Mouse (Mus musculus): Measurements from ENCODE around the gene Rnf40. TPM values are rescaled to one million over a fixed set of nuclear protein-coding genes. Genes with fewer than 3 reads are reported as not detected.
"Not testable (repeated sequence)": the region's sequence is repeated elsewhere in the genome, so short reads cannot be mapped to it uniquely, and the experiment has no call there.

Rnf40 gene
- polyA plus RNA-seq, 1 experiment: 32.8 TPM

DNA sequence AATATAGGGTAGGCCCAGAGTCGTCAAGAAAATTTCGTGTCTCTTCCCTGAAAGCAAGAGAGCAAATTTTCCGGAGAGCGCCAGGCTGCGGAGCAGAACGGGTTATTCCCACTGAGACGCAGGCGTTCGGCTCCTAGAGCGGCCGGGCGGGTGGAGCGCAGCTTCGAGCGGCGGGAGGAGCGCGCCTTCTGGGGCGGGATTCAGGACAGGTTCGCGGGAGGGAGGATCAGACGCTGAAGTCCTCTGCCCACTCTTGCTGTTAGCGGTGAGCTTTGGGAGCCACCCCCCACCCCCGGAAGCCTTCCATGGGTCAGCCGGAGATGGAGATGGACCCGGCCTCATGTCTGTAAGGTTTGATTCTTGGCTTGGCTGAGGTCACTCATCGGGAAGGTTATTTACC lies 48.4 kb downstream of the Rnf40 start:
- H3K4me1 ChIP-seq (ENCODE audit: control insufficient read depth, insufficient read depth, low read length): peaks cover 3% of the 10 kb centered on the region; the same call in 1 of the 2 replicates
- H3K4me3 ChIP-seq (replicated peaks; ENCODE audit: extremely low read depth, low read depth, low read length): peak overlapping the region; percentile 75
- peak; percentile 69 for DNase-seq
- TF ChIP-seq CTCF (IDR thresholded peaks at IDR 0.05; ENCODE audit: insufficient read depth, low read length) (no peak), POLR2A (IDR thresholded peaks at IDR 0.05; ENCODE audit: borderline replicate concordance, extremely low read depth, low read depth, low read length) (peak; percentile 53; the same call in 1 of the 2 replicates)
- WGBS: 1% methylated on average over 27 of the region's 27 CpGs

DNA sequence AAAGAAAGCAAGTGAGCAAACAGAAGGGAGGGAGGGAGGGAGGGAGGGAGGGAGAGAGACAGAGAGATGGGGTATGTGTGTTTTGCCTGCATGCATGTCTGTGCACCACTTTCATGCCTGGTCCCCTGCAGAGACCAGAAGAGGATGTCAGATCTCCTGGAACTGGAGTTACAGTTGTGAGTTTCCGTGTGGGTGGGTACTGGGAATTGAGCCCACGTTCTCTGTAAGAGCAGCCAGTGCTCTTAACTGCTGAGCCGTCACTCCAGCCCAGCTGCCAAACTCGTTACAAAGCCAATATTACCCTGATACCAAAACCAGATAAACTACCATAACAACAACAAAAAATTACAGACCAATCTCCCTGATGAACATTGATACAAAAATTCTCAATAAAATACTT lies 52.7 kb downstream of the Rnf40 start:
- TF ChIP-seq CTCF (IDR thresholded peaks at IDR 0.05; ENCODE audit: insufficient read depth, low read length) (no peak), POLR2A (IDR thresholded peaks at IDR 0.05; ENCODE audit: borderline replicate concordance, extremely low read depth, low read depth, low read length) (no peak)
- 21% methylated on average over 4 of the region's 4 CpGs for WGBS
- Histone ChIP-seq H3K4me3 (replicated peaks; ENCODE audit: extremely low read depth, low read depth, low read length) (no peak overlapping the region), H3K4me1 (ENCODE audit: control insufficient read depth, insufficient read depth, low read length) (peaks cover 3% of the 10 kb centered on the region; the same call in 1 of the 2 replicates)
- no peak for DNase-seq

DNA sequence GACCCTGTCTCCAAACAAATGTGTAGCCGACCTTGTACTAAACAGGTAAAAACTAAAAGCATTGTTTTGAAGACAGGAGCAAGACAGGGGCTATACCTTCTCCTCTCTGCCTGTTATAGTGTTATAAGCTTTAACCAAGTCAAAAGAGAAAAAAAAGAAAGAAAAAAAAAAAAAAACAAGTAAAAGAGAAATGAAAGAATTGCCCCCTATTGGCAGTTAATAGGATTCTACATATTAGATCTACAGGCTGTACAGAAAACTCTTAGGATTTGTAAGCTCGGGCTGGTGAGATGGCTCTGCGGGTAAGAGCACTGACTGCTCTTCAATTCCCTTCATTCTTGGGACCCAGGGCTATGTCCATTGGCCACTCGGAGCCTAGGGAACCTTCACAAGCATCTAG lies 53.7 kb downstream of the Rnf40 start:
- H3K4me1 ChIP-seq (ENCODE audit: control insufficient read depth, insufficient read depth, low read length): peaks cover 3% of the 10 kb centered on the region; the same call in 1 of the 2 replicates
- no peak for DNase-seq
- WGBS: 67% methylated on average over 4 of the region's 4 CpGs
- no peak overlapping the region for H3K4me3 ChIP-seq (replicated peaks; ENCODE audit: extremely low read depth, low read depth, low read length)
- TF ChIP-seq CTCF (IDR thresholded peaks at IDR 0.05; ENCODE audit: insufficient read depth, low read length) (no peak), POLR2A (IDR thresholded peaks at IDR 0.05; ENCODE audit: borderline replicate concordance, extremely low read depth, low read depth, low read length) (no peak)

DNA sequence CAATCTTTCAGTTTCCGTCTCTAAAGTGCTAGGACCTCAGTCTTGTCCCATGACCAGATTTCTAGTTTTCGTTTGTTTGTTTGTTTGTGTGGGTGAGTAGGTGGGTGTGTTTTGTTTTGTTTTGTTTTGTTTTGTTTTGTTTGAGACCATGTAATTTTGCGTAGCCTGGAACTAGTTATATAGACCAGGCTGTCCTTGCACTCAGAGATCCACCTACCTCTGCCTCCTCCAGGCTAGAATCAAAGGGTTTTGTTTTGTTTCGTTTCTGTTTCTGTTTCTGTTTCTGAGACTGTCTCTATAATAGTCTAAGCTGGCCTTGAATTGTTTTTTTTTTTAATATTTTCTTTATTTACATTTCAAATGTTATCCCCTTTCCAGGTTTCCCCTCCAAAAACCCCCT lies 57.8 kb downstream of the Rnf40 start:
- TF ChIP-seq POLR2A (IDR thresholded peaks at IDR 0.05; ENCODE audit: borderline replicate concordance, extremely low read depth, low read depth, low read length): no peak
- TF ChIP-seq CTCF (IDR thresholded peaks at IDR 0.05; ENCODE audit: insufficient read depth, low read length): no peak
- Histone ChIP-seq H3K4me3 (replicated peaks; ENCODE audit: extremely low read depth, low read depth, low read length) (no peak overlapping the region), H3K4me1 (ENCODE audit: control insufficient read depth, insufficient read depth, low read length) (no peaks in the 10 kb centered on the region)
- DNase-seq: no peak
- 80% methylated on average over 4 of the region's 4 CpGs for WGBS

DNA sequence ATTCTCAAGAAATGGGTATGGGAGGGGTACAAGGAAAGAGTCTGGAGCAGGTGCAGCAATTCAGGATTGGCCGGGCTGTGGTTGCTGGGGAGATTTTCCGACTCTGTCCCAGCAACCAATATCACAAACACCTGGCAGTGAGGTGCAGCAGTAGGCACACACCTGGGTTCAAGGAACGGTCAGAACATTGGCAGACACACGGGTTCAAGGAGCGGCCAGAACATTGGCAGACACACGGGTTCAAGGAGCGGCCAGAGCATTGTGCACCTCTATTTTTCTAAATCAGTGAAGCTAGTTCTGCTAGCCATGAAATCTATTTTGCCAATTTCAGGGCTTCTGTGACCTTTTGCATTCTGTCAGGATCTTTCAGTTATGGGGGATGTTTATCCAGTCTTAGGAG lies 59.0 kb downstream of the Rnf40 start:
- not testable (repeated sequence) for H3K4me3 ChIP-seq (replicated peaks; ENCODE audit: extremely low read depth, low read depth, low read length); DNase-seq; H3K4me1 ChIP-seq (ENCODE audit: control insufficient read depth, insufficient read depth, low read length)
- 80% methylated on average over 7 of the region's 7 CpGs for WGBS

DNA sequence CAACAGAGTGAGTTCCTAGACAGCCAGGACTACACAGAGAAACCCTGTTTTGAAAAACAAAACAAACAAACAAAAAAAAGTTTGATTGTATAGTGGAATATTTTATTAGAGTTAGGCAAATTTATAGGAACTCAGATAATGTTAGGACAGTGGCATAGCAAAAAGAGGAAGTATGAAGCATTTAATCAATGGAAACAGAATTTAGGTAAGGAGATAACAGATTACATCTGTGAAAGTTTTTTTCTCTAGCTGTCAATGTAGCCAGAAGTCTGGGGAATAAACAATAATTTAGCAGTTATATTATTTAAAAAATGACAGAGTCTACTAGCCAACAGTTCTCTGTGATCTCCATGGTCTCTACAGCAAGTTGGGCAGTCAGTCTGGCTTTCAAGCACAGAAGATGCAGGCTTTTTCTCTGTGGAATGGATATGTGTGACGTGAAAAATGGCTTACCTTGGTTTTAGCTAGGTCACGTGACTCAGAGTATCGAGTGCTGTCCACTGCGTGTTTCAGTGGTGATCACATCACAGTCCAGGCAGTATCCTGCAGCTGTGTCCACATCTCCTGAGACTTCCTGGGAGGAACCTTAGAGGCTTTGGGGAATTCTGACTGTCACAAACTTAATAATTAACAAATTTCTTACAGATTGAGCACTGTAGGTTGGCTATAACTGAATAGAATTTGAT lies 60.1 kb downstream of the Rnf40 start:
- Histone ChIP-seq H3K4me1 (ENCODE audit: control insufficient read depth, insufficient read depth, low read length) (no peaks in the 10 kb centered on the region), H3K4me3 (replicated peaks; ENCODE audit: extremely low read depth, low read depth, low read length) (no peak overlapping the region)
- 51% methylated on average over 4 of the region's 4 CpGs for WGBS
- TF ChIP-seq CTCF (IDR thresholded peaks at IDR 0.05; ENCODE audit: insufficient read depth, low read length): no peak
- no peak for TF ChIP-seq POLR2A (IDR thresholded peaks at IDR 0.05; ENCODE audit: borderline replicate concordance, extremely low read depth, low read depth, low read length)
- DNase-seq: no peak

DNA sequence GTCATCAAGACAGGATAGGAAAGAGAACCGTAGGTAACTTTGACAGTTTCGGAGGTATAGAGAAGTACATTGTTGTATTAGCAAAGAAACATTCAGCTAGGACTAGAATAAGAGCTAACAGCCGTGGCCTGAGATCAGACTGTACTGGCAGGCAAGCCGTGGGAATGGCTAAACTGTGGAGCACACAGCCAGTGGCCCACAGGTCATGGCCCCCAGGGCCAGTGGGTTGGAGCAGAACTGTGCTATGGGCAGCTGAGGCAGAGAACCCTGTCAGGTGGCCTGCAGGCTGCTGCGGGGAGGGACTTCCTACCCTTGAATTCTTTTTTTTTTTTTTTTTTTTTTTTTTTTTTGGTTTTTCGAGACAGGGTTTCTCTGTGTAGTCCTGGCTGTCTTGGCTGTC lies 60.6 kb downstream of the Rnf40 start:
- H3K4me3 ChIP-seq (replicated peaks; ENCODE audit: extremely low read depth, low read depth, low read length): no peak overlapping the region
- WGBS: 72% methylated on average over 6 of the region's 6 CpGs
- no peak for TF ChIP-seq POLR2A (IDR thresholded peaks at IDR 0.05; ENCODE audit: borderline replicate concordance, extremely low read depth, low read depth, low read length)
- no peak for TF ChIP-seq CTCF (IDR thresholded peaks at IDR 0.05; ENCODE audit: insufficient read depth, low read length)
- no peak for DNase-seq
- no peaks in the 10 kb centered on the region for H3K4me1 ChIP-seq (ENCODE audit: control insufficient read depth, insufficient read depth, low read length)

DNA sequence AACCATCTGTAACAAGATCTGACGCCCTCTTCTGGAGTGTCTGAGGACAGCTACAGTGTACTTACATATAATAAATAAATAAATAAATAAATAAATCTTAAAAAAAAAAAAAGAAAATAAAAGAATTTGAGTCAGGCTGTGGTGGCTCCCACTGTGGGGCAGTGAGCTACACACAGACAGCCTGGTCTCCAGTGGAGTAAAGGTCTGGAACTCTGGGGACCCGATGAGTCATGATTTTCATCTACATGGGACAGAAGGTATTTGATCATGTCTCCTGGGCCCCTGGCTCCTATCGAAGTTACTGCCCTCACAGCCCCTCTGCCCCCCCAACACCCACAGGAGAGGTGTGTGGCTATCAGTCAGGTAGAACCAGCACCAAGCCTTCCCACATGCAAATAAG lies 63.1 kb downstream of the Rnf40 start:
- Histone ChIP-seq H3K4me1 (ENCODE audit: control insufficient read depth, insufficient read depth, low read length) (no peaks in the 10 kb centered on the region), H3K4me3 (replicated peaks; ENCODE audit: extremely low read depth, low read depth, low read length) (no peak overlapping the region)
- TF ChIP-seq CTCF (IDR thresholded peaks at IDR 0.05; ENCODE audit: insufficient read depth, low read length): no peak
- no peak for TF ChIP-seq POLR2A (IDR thresholded peaks at IDR 0.05; ENCODE audit: borderline replicate concordance, extremely low read depth, low read depth, low read length)
- WGBS: 75% methylated on average over 3 of the region's 3 CpGs
- DNase-seq: no peak

DNA sequence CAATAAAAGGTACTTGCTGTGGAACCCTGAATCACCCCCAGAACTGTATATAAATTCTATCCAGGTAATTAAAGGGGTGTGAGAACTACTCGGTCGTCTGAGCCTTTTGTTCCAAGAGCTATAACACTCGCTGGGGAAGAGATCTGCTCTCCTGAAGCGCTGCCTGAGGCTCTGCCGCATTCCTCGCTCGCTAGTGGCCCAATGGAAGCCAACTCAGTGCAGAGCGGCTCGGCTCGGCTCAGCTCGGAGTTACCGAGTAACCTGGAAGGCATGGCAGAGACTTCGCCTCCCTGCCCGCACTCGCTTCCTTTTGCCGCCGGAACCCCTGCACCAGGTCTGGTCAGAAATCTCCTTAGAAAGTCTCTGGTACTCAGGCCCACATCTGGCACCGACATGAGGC lies 63.5 kb downstream of the Rnf40 start:
- DNase-seq: no peak
- WGBS: 16% methylated on average over 18 of the region's 18 CpGs
- TF ChIP-seq POLR2A (IDR thresholded peaks at IDR 0.05; ENCODE audit: borderline replicate concordance, extremely low read depth, low read depth, low read length) (no peak), CTCF (IDR thresholded peaks at IDR 0.05; ENCODE audit: insufficient read depth, low read length) (no peak)
- Histone ChIP-seq H3K4me3 (replicated peaks; ENCODE audit: extremely low read depth, low read depth, low read length) (no peak overlapping the region), H3K4me1 (ENCODE audit: control insufficient read depth, insufficient read depth, low read length) (no peaks in the 10 kb centered on the region)

DNA sequence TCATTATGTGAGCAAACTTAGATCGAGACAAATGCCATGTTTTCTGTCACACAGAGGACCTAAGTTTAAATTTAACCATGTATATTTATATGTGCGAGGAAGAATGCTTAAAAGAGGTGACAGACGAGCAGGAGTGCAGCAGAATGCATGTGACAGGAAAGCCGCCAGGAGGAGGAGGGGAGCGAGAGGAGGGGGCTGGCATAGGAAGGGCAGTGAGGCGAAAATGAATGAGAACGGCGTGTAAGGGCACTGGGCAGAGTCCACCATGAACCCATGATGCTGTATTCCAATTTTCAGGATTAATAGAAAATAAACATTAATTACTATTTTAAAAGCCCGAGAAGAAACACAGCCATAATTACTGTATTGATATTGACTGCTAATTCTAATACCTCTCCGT lies 65.8 kb downstream of the Rnf40 start:
- 62% methylated on average over 10 of the region's 10 CpGs for WGBS
- Histone ChIP-seq H3K4me1 (ENCODE audit: control insufficient read depth, insufficient read depth, low read length) (no peaks in the 10 kb centered on the region), H3K4me3 (replicated peaks; ENCODE audit: extremely low read depth, low read depth, low read length) (no peak overlapping the region)
- TF ChIP-seq POLR2A (IDR thresholded peaks at IDR 0.05; ENCODE audit: borderline replicate concordance, extremely low read depth, low read depth, low read length) (no peak), CTCF (IDR thresholded peaks at IDR 0.05; ENCODE audit: insufficient read depth, low read length) (no peak)
- DNase-seq: no peak

Other genes starting within 250 kb of the Rnf40 start
- gene Zfp768, start 243.2 kb upstream of the Rnf40 start, polyA plus RNA-seq (2012; rRNA removed): 31.7 and 35.5 TPM in 2 replicates
- gene Zfp747, start 212.7 kb upstream of the Rnf40 start, polyA plus RNA-seq (2012; rRNA removed): 10.9 TPM in 2 replicates
- 4.1 and 5.1 TPM in 2 replicates for gene 9130019O22Rik, start 201.6 kb upstream of the Rnf40 start, polyA plus RNA-seq (2012; rRNA removed)
- 7.6 TPM in 2 replicates for gene E430018J23Rik, start 195.1 kb upstream of the Rnf40 start, polyA plus RNA-seq (2012; rRNA removed)
- 7.5 and 8.5 TPM in 2 replicates for gene Zfp764, start 181.9 kb upstream of the Rnf40 start, polyA plus RNA-seq (2012; rRNA removed)
- 22.6 and 23.0 TPM in 2 replicates for gene Zfp688, start 166.7 kb upstream of the Rnf40 start, polyA plus RNA-seq (2012; rRNA removed)
- gene Zfp689, start 139.6 kb upstream of the Rnf40 start, polyA plus RNA-seq (2012; rRNA removed): 4.9 and 5.6 TPM in 2 replicates
- gene Prr14, start 129.2 kb upstream of the Rnf40 start, polyA plus RNA-seq (2012; rRNA removed): 80.2 and 89.0 TPM in 2 replicates
- gene Fbrs, start 109.6 kb upstream of the Rnf40 start, polyA plus RNA-seq (2012; rRNA removed): 32.0 and 42.2 TPM in 2 replicates
- gene Srcap, start 76.8 kb upstream of the Rnf40 start, polyA plus RNA-seq (2012; rRNA removed): 27.0 and 32.8 TPM in 2 replicates
- gene Gm42715, start 69.2 kb upstream of the Rnf40 start, polyA plus RNA-seq (2012; rRNA removed): 8.1 and 10.0 TPM in 2 replicates
- gene Tmem265, start 27.4 kb upstream of the Rnf40 start, polyA plus RNA-seq (2012; rRNA removed): 1.7 and 4.2 TPM in 2 replicates
- gene Phkg2, start 15.4 kb upstream of the Rnf40 start, polyA plus RNA-seq (2012; rRNA removed): 54.9 and 70.9 TPM in 2 replicates
- 14.0 and 16.5 TPM in 2 replicates for gene Ccdc189, start 172 bp upstream of the Rnf40 start, polyA plus RNA-seq (2012; rRNA removed)
- gene Zfp629, start 27.0 kb downstream of the Rnf40 start, polyA plus RNA-seq (2012; rRNA removed): 13.9 and 15.4 TPM in 2 replicates
- gene Bcl7c, start 120.2 kb downstream of the Rnf40 start, polyA plus RNA-seq (2012; rRNA removed): 22.0 and 26.8 TPM in 2 replicates
- gene Ctf1, start 124.0 kb downstream of the Rnf40 start, polyA plus RNA-seq (2012; rRNA removed): 20.1 and 21.1 TPM in 2 replicates
- gene Ctf2, start 143.4 kb downstream of the Rnf40 start, polyA plus RNA-seq (2012; rRNA removed): not detected in 2 replicates
- gene Fbxl19, start 155.8 kb downstream of the Rnf40 start, polyA plus RNA-seq (2012; rRNA removed): 25.9 and 27.3 TPM in 2 replicates
- gene Orai3, start 181.0 kb downstream of the Rnf40 start, polyA plus RNA-seq (2012; rRNA removed): 39.1 and 45.6 TPM in 2 replicates
- gene Setd1a, start 187.9 kb downstream of the Rnf40 start, polyA plus RNA-seq (2012; rRNA removed): 10.8 and 15.6 TPM in 2 replicates
- gene Gm49388, start 196.8 kb downstream of the Rnf40 start, polyA plus RNA-seq (2012; rRNA removed): not detected in 2 replicates
- 79.4 and 81.7 TPM in 2 replicates for gene Hsd3b7, start 211.8 kb downstream of the Rnf40 start, polyA plus RNA-seq (2012; rRNA removed)
- gene Stx4a, start 235.5 kb downstream of the Rnf40 start, polyA plus RNA-seq (2012; rRNA removed): 63.5 and 77.9 TPM in 2 replicates
- 5.1 and 7.6 TPM in 2 replicates for gene Stx1b, start 235.8 kb downstream of the Rnf40 start, polyA plus RNA-seq (2012; rRNA removed)